Mouse (Mus musculus): ENCODE data around the gene Nxph3.
"Not testable (repeated sequence)": the region's sequence is repeated elsewhere in the genome, so short reads cannot be mapped to it uniquely, and the experiment has no call there.

Nxph3 gene

DNA sequence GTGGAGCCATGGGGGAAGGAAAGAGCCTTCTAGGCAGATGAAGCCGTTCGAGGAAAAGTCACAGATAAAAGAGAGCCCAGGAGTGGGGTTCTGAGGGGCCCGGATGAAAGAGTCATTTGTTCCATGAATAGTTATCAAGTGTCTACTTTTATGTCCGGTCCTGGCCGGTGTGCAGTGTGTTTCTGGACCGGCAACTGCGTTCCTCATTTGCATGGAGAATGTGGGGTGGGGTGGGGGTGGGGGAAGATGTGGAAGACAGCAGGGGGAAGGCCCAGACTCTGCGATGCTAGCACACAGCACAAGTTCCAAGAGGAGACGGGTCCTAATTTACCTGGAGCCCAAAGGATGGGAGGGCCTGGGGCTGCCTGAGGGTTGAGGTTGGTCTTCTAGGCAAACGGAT, 4.9 kb upstream of the Nxph3 start:
- DNase-seq (ENCODE audit: low read depth, low spot score) = no peak

DNA sequence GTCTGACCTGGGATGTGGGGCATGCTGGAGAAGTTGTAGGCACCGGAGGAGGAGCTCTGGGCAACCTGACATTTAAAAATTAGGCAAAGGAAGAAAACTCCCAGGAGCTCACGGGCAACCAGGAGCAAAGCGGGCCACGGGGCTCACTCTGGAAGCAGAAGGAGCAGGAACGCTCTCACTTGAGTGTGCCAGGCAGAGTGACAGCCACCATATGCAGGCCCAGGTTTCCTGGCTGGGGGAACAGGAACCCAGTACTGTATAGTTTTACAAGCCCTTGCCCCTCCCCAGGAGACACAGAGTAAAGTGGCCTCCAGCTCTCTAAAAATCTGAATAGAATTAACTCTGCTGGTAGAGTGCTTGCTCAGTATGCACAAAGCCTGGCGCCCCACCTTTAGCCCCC, 2.8 kb upstream of the Nxph3 start:
- DNase-seq (ENCODE audit: low read depth, low spot score) = no peak

DNA sequence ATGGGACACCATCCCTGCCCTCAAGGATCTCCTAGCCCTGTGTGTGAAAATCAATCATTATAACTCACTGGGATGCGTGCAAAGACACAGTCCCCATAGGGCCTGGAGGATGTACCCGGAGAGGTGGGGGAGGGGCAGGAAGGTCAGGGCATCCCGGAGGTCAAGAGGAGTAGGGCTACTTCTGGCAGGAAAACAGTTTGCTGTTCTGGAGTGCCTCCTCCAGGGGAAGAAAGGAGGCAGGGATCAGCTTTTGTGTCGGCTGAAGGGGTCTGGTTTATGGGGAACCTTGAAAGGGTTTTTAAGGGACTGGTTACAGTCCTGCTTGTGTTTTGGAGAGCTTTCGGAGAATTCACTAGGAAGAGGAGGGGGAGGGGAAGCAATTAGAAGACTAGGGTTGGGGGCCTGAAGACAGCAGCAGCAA, 2.1 kb upstream of the Nxph3 start:
- no peak for DNase-seq (ENCODE audit: low read depth, low spot score)

DNA sequence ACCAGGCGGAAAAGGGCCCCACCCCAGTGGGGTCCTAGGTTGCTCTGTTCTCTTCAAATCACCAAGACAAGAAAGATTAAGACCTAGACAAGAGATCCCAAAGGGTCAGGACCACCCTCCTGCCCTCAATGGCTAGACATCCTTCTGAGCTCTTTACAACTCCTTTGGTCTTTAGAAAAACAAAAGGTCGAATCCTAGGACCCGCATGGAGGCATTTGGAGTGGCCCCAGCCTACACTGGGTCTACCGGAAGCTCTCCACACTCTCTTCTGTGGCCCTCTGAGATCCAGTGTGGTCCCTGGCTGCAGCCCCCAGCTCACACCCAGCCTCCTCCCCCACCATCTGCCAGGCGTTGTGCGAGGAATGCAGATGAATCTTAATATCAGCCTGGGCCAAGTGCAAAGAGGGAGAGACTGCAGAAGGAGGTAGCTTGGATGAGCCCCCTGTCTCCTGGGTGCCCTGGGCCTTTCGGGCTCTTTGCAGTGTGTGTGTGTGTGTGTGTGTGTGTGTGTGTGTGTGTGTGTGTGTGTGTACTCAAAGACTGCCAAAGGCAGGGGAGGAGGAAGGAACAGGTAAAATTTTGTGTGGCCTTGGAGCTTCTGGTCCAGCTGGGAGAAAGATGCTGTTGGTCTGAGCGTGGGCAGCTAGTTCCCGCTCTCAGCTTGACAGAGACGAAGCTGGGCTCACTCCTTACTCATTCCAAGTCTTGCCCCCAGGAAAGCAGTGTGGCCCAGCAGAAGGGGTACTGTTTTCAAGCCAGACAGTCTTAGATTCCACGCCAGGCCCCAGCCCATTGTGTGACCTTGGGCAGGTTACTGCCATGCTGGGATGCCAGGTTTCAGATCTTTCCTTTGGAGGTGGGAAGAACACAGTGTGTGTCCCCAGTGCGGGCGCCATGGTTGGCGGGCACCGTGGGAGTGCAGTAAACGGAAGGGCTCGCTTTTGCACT, 1.3 kb upstream of the Nxph3 start:
- no peak for DNase-seq (ENCODE audit: low read depth, low spot score)

DNA sequence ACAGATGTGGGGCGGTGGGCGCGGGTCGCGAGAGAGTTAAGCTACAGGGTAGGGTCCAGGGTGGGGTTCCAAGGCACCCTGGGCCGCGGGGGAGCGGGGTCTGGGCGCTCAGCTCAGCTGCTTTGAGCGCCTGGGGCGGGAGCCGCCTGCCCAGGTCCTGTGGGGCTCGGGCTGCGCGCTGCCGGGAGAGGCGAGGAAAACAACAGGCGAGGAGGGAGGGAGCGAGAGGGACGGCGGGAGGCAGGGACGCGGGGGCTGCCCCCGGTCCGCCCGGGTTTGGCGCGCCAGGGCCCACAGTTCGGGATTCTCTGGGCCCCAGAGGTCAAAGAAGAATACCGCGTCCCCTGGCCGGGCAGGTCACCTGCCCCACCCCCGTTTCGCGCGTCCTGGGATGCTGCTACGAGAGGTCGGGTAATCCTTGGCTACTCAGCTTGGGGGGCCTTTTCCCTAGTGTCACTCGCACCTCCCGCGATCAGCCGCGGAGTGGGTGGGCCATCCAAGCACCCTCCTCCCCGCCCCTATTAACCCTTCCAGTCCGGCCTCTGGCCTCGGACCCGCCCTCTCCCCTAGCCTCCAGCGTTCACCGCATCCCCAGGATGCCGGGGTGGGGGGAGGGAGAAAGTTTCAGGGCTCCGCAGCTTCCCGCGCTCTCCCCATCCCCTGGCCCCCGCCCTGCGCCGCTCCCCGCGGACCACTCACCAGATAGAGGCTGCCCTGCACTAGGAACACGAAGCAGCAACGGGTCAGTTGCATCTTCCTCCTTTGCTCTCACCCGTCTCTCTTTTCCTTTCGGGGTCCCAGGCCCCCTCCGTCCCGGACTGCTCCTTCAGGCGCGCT, 691 bp downstream of the Nxph3 start:
- no peak for DNase-seq (ENCODE audit: low read depth, low spot score)

DNA sequence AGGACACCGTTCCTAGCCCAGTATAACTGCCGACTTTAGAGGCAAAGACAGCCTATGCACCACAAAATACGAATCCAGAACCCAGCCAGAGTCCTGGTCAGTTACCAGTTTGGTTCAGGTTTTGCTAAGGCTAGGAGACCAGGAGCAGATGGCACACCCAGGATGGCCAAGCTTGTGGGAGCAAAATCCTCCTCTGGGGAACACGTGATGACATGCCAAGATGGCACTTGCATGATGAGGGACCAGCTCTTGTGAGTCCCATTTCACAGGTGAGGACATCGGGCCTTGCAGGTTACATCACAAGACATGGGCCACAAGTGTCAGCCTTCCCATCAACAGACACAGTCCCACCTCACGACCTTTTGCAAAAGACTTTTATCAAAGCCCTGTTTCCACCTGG, 2.0 kb downstream of the Nxph3 start:
- DNase-seq (ENCODE audit: low read depth, low spot score) = no peak

DNA sequence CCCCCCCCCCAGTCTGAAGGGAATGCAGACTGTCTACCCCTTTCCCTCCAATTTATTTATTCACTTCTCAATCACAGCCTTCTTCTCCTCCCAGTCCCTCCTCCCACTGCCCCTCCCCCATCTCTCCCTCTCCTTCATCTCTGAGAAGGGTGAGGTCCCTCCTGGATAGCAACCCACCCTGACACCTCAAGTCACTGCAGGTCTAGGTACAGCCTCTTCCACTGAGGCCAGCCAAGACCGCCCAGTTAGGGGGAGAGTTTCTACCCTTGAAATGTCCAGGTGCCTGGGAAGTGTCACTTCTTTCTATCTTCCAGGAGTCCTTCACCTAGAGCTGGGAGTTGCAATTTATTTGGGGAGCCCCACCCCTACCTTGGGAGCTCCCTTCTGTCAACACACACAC, 2.5 kb downstream of the Nxph3 start:
- no peak for DNase-seq (ENCODE audit: low read depth, low spot score)

DNA sequence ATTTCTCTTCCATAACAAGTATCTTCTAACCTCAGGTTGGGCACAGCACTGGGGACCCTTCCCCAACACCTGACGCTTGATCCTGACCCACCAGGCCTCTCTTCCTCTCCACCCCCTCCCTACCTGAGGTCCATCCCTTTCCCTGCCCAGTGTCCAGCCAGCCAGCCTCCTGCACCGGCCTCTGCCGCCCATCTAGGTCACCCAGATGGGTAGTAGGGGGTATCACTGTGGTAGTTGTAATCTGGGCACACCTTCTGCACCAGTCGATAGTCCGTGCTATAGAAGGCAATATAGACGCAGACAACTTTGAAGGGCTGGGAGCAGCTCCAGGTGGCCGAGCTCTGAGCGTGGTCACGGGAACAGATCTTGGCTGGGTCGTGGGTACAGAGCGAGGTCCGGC, 3.7 kb downstream of the Nxph3 start:
- no peak for DNase-seq (ENCODE audit: low read depth, low spot score)

DNA sequence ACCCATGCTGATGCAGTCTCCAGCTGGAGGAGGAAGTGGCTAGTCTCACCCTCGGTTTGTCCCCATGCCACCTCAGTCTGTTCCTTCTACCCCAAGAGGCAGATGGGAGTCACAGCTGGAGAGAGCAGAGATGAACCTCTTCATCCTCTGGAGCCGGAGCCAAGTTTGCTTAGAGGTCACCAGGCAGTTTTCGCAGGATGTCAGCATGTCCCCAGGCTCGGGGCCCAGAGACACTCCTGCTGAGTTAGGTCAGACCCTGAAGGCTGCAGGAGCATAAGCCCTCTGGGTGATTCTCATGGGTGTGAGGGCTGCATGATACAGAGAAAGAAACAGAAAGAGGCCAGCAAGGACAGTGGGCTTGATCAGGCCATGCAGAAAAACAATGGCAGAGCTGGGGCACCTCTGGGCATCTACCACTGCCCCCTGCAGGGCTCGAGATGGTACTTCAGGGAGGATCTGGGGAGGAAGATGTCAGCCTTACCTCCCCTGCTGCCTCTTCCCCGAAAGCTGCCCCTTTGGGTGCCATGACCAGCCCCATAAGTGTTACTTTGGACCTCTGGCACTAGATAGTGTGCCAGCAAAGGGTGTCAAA, 5.1 kb downstream of the Nxph3 start:
- DNase-seq (ENCODE audit: low read depth, low spot score) = no peak

DNA sequence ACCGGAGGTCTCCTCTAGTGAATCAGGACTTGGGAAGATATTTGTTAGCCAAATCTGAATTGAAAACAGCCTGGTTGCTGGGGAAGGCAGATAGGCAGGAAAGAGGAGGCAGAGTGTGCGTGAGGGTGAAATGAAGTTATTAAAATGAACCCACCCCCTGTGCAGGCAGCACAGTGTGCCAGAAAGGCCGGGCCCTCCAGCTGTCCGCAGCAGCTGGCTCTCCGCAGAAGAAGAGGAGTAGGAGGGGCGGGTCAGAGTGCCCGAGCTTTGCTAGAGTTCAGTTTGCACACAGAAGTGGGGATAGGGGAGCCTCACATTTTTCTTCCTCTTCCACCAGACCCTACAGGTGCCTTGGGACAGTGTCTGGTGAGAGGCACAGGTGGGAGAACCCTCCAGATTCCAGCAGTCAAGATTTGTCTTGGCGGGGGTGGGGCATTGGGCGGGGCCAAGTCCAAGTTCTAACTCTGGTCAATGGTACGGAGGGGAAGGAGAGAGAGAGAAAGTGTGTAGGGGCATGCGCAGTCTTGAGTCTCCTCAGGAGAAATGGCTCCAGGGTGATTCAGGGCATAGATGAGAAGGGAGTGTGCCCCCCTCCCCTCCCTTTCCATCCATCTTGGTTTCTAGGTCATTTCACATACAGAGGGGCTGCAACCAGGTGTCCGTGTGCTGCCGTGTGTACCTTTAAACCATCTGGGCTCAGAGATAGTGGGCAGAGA, 6.0 kb downstream of the Nxph3 start:
- DNase-seq (ENCODE audit: low read depth, low spot score) = no peak

DNA sequence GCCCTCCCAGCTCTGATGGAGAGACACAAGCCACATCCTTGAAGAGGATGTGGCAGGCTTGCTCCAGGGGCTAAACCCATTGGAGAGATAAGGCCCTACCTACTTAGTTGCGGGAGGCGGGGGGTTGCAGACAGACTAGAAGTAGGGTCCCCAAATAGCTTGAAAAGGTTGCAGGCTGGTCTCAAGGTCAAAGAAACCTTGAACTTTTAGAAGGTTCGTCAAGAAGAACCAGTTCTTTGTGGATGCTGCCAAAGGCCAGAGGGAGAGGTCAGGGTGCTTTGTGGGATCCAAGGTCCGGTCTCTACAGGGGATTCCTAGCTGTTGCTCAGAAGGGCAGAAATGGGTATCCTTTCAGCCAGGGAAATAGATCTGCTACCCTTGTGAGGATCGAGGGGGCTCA, 6.6 kb downstream of the Nxph3 start:
- DNase-seq (ENCODE audit: low read depth, low spot score) = no peak

DNA sequence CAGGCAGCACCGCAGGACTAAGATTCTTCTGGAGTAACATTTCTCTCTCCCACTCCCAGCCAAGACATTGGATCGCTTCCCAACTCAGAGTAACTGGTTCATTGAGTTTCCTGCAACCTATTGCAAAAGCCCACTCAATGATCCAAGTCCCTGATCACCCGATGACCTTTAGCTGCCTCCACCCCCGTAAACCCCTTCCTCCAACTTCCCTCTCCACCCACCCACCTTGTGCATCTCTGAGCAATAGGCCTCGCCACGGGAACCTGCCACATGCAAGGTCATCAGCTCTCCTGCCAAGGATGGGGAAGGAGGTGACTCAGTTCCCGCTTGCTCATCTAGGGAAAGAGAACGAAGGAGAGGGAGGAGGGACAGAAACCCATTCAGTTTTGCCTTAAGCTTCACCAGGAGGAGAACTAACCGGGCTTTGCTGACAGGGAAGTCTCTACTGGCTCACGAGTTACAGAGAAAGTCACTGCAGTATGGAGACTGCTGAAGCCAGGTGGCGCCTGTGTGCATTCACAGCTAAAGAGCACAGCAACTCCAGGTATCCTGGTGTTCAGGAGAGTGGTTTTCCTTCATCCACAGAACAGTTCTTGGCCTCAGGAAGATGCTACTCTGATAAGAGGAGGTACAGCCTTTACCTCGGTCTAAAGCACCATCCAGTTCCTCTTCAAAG, 7.2 kb downstream of the Nxph3 start:
- no peak for DNase-seq (ENCODE audit: low read depth, low spot score)

DNA sequence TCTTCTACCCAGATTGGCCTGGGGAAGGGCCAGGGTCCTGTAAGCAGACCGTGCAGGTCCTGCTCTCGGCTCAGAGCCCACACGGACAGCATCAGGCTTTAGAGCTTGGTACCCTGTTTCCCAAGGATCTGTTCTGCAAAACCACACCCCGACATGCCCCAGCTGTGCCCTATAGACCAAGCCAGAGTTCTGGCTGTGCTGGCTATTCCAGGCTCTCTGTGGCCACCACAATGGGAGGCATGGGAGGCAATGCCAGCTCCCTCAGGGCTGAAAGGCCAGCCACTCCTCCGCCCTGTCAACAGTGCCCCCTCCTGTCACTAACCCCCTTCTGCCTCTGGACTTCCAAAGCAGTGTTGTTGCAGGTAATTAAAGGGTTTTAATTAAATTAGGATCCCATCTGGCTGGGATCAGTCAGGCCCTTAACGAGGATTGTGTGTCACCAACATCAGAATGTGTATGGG, 10.1 kb downstream of the Nxph3 start:
- no peak for DNase-seq (ENCODE audit: low read depth, low spot score)

DNA sequence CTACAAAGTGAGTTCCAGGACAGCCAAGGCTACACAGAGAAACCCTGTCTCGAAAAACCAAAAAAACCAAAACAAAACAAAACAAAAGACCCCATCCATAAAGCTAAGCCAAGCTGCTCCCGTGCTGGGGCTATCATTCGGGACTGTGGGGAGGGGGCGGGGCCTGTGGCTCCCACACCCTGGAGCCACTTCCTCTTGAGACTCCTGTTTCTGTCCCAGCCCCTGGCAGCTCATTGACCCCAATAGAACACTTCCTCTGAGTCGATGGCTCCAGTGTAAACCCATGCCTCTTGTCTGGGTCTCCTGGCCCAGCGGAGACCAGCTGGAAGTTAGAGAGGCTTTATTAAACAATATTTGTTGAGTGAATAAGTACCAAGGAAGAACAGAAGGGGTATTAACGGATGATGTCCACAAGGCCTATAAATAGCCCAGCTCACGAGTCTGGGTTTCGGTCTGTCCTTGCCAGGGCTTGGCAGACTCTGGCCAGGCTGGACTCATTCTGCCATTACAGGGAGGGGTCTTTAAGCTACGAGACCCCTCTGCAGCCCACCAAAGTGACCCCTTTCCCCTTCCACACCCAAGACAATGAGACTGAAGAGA, 10.7 kb downstream of the Nxph3 start:
- no peak for DNase-seq (ENCODE audit: low read depth, low spot score)

DNA sequence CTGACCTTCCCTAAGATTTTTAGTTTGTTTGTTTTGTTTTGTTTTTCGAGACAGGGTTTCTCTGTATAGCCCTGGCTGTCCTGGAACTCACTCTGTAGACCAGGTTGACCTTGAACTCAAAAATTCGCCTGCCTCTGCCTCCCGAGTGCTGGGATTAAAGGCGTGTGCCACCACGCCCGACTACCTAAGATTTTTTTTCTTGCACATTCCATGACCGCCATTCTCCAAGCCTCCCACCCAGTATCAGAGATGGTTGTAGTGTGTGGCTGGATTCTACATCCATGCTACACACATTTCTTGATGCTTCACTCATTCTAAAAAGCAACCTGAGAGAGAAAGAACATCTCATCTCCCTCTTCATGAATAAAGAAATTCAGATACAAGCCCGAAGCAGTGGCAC, 12.5 kb downstream of the Nxph3 start:
- not testable (repeated sequence) for DNase-seq (ENCODE audit: low read depth, low spot score)

DNA sequence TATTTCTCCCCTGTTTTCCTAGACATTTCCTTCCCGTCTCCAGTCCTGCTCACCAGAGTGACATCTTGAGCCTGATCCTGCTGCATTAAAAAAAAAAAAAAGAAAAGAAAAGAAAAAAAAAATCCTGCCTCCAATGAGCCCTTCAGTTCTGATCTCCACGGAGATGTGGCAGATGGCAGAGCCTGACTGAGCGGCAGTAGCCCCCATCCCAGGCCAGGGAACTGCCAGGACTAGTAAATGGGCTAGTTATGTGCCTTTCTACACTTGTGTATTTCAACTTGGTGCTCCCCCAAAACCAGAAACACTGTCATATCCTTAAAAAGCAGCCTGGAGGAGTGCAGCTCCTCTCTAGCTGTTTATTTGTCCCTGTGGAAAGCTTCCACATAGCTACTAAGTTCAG, 13.5 kb downstream of the Nxph3 start:
- no peak for DNase-seq (ENCODE audit: low read depth, low spot score)

DNA sequence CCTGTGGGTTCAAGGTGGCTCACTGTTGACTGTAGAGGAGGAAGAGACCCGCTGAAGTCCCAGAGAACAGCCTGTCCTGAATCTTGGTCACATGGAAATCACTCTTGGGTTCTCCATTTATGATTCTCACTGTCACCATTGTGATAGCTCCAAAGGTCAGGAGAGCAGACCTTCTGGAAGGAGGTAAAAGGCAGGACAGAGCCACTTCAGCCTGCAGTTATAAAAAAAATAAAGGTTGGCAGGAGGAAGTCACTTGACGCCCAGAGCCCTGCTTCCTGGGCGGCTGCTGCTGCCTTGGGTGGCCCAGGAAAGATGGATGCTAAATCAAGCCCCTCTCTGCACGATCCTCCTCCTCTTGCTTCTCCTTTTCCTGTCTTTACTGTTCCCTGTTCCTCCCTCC, 14.0 kb downstream of the Nxph3 start:
- no peak for DNase-seq (ENCODE audit: low read depth, low spot score)

DNA sequence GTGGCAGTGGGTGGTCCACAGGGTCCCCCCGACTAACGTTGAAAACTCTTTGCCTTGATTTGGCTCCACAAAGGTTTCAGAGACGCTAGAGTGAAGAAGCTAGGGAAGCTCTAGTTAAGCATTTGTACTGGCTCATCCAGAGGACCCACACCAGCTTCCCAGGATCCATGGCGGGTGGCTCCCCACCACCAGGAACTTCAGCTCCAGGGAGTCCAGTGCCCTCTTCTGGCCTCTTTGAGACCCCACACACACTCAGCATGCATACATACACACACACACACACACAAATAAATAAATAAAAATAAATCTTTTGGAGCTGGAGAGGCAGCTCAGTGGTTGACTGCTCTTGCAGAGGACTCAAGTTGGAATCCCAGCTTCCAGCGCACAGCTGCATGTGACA, 16.4 kb downstream of the Nxph3 start:
- DNase-seq (ENCODE audit: low read depth, low spot score) = no peak

DNA sequence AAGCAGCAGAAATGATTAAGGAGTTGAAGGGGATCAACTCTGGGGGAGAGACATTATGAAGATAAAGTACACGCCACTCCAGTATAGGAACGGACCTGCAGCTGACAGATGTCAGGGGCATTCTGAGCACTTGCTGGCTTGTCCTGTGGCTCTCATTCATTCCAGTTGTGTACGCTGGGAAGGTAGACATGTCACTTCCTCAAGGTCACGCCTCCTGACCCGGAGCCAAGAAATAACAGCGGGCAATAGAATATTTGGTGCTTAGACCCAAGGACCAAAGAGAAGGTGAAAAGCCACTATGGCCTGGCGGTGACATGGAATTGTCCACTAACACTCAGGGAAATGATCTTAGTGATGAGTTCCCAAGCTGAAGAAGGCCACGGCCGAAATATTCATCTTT, 18.5 kb downstream of the Nxph3 start:
- no peak for DNase-seq (ENCODE audit: low read depth, low spot score)

DNA sequence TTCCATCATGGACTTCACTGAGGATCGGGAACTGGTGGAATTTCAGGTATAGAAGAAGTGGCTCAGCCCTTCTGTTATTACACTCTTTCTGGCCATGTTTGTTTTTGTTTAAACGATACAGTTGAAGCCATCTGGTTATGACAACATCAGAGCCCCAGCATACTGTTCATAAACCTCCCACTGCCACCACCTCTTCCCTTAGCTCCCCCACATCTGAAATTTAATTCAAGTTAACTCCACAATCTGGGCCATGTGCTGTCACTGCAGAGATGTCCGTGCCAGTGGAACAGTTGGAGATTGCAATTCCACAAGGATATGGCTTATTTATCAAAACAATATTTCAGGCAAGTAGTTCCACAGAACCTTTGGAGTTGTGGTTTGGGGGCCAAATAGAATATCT, 20.0 kb downstream of the Nxph3 start:
- no peak for DNase-seq (ENCODE audit: low read depth, low spot score)

DNA sequence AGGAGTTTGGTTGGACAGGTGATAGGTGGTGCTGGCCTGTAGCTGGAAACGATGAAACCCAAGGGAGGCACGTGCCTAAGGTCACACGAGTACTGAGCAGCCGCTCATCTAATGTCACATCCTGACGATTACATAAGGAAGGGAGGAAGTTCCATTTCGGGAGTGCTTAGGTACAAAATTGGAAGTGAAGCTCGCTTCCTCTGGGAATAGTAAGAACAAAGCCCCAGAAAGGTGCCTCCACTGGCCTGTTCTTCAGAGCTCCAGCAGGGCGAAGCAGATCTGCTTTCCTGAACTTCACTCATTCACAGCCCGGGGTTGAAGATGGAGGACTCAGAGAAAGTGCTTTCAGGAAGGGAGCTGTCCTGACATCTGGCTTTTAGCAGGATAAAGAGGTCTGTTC, 20.4 kb downstream of the Nxph3 start:
- no peak for DNase-seq (ENCODE audit: low read depth, low spot score)

Data from WW6 (cell line).